Mouse (Mus musculus) left cerebral cortex, adult 18-20 months (tissue): ENCODE measurements around the gene Fam185a. TPM values are rescaled to one million over a fixed set of nuclear protein-coding genes. Genes with fewer than 3 reads are reported as not detected.

Source experiments
- DNase-seq, 2 experiments: peaks; one replicate each; pipeline ENCODE4 v3.0.0; 2021 to 2022; ENCODE audit warnings: low spot score in 2 of 2, mixed read lengths in 1 of 2
- long read RNA-seq, 2 experiments: library from polyadenylated mRNA; stranded (forward); transcript quantifications; one replicate each; pipeline ENCODE4 v2.0.0; 2021
- total RNA-seq, 2 experiments: library from RNA; stranded (reverse); gene quantifications; 2 replicates each; pipeline ENCODE4 v1.2.3; 2021

Fam185a gene
- total RNA-seq, result 10 to 100 TPM; 14.6 to 15.2 TPM
- long read RNA-seq, experiment 1, transcript Fam185a-201 (8 exons, 3,027 nt), result major isoform, 10 of 16 reads
- long read RNA-seq, experiment 1, partial matches to known transcripts, result 0 of 16 reads
- long read RNA-seq, experiment 1, other reads (novel, unspliced or antisense), result 6 of 16 reads
- long read RNA-seq, experiment 2, transcript Fam185a-201 (8 exons, 3,027 nt), result major isoform, 16 of 19 reads
- long read RNA-seq, experiment 2, partial matches to known transcripts, result 1 of 19 reads
- long read RNA-seq, experiment 2, other reads (novel, unspliced or antisense), result 2 of 19 reads

DNA sequence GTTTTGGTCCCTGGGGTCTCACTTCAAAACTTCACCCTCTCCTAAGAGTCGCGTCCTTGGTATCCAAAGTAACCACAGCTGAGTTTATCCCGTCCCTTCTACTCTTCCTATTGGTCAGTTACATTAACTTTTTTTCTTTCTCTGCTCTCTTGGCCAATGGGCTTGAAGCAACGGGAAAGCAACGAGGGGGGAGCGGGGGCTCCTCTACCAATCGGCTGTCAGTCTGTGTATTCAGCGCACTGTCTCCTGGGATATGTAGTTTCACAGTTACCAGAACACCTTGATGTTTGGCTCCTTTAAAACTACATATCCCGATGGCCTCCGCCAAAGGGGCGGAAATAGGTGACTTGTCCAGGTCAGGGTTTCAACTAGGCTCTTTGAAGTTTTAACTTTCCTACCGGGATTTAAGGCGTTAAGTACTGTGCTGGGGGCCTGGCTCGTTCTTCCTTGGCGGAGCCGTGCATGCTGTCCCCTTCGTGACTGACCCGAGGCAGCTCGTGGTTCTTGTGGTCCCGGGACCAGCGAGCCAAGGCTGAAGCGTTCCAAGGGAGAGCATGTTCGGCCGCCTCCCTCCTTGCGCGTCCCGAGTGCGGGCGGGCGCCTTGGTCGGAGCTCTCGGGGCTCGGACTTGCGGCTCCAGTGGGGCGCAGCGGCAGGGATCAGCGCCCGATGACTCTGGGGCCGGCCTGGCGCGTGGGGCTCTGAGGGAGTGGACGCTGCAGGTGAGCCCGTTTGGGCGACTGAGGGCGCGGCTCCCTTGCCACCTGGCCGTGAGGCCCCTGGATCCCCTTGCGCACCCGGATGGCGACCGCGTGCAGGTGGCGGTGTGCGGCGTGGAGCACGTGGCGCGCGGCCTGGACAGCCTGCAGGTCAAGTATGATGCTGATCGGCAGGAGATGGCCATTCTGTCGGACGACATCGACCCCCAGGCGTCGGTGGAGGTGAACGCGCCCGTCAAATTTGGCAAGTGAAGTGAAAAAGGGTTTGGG lies at the start of gene Fam185a, which contains the start of gene Ccdc146:
Fam185a (plus strand) TSS at position 345 of the 989 bp plus-strand sequence.
Ccdc146 (minus strand) TSS at position 64 of the 989 bp plus-strand sequence.
- peak; percentile 89 to 92 for DNase-seq

DNA sequence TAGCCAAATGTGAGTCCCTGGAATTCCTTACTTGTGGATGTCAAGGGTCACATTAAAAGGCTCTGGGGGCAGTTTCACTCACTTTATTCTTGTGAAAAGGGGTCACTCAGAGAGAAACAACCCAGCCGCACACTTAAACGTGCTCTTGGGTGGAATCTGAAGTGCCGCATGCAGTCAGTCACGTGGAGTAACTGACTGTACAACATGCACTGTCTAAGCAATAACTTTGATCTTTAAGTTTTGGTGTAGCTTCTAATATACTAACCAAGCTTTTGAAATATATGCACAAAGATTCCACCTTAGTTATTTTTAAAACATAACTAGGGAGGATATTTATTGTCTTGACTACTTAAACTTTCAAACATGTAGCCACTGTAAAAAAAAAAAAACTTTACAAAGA lies 47.8 kb upstream of the Fam185a start:
- DNase-seq, result no peak

DNA sequence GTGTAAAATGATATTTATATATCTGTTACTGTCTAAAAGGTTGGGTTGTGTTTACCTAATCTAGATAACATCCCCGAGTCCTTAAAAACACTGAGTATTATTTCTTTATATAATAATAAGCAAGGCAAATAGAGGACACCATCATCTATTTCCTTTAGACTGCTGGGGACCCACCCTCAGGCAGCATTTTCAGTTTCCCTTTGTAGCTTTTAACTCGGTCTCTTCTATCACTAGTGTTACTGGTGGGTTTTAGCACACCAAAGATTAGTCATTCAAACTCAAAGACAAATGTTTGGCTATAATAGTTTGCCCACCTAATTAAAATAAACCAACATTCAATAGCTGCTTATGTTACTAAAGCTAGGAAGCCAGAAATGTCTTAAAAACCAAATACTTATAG lies 46.4 kb upstream of the Fam185a start:
- DNase-seq, result no peak

DNA sequence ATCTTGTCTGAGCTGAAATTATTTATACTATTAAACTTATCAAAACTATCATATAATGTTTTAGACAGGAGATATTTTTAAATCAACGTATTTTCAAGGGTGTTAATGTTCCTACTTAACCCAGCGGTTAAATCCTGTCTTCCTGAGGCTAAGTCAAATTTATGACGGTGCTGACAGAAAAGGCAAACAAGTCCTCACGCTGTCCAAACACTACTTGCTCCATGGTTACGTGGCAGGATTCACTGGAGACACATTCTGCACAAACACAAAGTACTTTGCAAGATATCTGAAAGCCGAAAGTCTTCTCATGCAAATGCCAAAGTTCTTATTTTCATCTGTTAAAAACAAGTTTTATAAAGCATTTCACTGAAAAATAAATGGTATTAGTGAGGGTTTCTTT lies 42.8 kb upstream of the Fam185a start:
- DNase-seq, result no peak

DNA sequence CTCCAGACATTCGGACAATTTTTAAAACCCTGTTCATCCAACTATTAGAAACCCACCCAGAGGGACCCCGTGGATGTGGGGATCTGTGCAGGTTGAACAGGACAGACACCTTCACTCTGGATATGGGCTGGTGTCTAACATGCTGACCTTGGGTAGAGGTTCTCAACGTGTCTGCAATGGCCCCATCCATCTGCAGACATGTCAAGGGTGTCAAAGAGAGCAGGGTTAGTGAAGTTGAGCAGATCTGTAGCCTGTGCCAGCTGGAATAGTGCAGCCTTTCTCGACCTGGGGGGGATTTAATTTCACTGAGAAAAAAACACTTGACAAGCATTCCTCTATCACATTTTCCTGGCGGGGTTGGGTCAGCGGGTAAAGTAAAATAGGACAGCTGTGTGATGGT lies 42.1 kb upstream of the Fam185a start:
- no peak for DNase-seq

DNA sequence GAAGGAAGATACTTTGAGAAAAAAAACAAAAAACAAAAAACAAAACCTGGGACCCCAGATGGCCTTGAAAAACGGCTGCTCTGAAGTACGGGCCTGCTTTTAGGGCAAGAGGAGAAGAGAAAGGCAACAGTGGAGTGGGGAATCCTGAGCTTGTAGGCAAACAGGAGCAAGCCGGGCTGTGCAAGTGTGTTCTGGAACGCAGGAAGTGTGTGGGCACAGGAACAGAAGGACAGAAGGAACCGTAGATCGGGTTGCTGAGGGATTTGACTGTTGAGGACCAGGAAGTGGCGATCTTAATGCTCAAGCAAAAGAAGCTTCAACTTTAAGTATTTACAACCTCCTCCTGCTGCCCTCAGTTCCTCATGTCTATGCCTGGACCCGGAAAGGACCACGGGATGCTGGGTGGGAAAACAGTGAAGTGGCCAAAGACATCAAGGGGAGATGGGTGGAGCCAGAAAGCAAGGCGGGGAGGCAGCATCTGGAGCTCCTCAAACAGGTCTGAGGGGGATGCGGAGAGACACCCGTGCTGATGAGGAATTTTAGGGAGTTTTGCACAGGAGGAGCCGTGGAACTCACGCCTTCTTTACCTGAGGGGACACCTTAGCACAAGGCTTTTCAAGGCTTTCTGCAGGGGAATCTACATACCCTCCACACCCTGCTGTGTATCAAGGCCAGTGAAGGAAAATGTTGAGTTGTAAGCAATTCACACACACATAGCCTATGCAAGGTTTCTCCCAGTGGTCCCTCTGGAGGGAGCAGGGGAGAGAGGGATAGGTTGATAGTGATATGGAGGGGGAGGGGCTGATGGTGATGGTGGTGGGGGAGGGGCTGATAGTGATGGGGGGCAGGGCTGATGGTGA lies 41.1 kb upstream of the Fam185a start:
- peak in 1 of 2 experiments; percentile 6 for DNase-seq

DNA sequence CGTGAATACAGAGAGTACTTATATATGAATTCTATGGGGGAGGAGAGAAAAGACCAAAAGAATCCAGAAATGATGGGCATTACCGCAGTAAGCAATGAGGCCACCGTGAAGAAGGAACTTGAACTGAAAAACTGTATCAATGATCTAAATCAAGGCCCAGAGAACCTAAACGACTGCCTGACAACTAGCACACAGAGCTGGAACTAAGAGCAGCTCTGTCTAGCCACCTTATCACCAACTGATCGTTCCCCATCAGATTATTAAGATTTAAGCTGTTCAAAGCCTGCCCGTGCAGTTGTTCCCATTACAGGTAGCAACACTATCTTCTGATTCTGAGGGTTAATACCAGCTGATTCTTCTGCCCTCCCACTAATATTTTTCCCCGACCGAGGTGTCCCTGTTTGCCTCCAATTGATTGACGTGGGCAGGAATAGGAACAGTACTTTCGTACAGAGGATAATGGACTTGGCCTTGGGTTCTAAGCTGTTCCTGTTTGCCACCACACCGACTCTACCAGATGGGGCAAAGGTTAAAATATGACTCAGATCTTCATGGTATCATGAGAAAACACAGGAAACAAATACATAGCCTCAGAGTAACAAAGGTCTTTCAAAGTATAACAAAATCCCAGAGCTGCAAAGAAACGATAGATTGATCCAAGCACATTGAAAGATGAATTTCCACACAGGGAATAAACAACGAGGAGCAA lies 40.4 kb upstream of the Fam185a start:
- DNase-seq, result no peak

DNA sequence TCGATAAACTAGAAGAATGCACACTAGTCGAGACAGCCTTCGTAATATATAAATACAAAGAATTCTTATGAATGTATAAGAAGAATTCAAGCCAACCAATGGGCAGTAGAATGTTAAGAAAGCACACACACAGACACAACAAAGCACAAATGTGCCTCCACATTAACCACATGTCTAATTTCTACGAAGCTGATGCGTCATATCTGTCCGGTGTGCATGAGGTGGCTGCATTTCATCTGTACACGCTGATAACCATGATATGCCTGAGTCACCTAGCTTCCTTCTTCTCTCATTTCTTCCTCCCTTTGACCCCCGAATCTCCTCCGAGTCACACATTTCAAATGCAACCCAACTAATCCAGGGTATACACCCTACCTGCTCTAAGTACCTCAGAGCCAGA lies 39.8 kb upstream of the Fam185a start:
- DNase-seq, result no peak

DNA sequence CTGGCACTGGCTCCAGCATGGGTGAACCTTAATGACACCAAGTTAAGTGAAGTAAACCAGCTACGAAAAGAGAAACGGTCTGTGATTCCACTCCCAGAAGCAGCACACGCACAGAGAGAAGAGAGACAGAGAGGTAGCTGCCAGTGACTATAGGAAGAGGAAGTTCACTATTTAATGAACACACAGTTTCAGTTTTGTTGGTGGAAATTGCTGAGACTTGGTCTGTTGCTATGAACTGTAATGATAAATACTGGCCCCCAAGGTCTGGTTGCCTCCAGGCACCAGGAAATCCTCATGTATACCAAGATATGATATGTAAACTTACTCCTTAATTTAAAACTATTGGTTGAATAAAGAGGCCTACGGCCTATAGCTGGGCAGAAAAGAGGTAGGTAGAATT lies 38.3 kb upstream of the Fam185a start:
- DNase-seq, result no peak

DNA sequence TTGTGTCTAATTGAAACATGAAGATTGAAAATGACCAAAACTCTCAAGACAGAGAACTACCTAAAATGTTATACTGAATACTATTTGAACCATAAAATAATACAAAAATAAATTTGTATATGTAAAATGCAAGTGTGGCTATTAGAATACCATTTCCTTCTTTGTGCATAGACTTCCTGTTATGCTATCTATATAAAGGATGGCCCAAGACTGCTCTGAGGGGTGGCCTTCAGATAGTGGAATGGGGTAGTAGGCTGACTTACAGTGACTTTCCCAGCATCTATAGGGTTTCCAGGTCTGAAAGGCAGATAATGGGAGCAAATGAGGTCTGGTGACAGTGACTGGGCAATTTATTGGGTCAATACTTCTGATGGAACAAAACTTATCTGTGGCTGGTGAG lies 37.4 kb upstream of the Fam185a start:
- no peak for DNase-seq

DNA sequence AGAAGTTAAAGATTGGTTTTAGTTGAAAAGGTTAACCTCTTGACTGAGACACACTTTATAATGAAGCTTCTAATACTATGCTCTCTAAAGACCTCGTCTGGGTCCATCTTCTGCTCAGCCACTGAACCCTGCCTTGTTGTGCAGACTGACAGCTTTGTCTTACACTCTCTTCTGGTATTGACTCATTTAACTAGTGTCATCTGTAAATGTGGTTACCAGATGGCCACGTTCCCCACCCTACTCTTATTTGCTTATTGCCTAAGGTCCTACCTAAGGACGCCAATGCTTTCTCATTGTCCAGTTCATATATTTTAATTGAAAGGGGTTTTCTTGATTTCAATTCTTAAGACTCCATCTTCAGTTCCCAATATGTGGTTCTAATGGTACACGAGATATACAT lies 35.9 kb upstream of the Fam185a start:
- DNase-seq, result no peak

DNA sequence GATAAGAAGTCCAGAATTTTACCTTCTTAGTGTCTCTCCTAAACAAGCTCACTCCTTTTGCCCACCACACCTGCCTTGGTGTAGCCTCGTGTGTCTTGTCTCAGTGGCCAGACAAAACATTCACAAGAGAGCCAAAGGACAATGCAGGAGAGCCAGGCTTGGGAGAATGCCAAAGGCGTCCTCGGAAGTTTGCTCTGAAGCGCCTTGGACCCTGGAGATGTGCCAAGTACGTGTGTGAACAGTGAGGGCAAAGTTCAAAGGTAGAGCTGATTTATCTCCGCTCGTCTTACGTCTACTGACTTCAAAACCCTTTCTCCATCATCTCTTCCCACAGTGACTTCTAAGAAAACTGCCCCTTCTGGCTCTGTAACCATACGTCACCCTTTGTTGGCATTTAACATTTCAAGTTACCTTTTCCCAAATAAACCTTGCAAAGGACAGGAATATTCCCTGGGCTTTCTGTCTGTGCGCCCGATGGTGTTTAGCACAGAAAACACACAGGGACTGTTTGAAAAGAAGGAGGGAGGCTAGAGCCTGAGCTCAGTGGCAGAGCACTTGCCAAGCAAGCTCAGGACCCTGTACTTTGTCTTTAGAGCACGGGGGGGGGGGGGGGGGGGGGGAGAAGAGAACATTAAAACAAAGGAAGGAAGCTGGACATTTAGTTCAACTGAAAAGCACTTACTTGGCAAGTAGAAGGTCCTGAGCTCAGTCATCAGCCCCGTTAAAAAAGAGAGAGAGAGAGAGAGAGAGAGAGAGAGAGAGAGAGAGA lies 33.0 kb upstream of the Fam185a start:
- DNase-seq, result no peak

DNA sequence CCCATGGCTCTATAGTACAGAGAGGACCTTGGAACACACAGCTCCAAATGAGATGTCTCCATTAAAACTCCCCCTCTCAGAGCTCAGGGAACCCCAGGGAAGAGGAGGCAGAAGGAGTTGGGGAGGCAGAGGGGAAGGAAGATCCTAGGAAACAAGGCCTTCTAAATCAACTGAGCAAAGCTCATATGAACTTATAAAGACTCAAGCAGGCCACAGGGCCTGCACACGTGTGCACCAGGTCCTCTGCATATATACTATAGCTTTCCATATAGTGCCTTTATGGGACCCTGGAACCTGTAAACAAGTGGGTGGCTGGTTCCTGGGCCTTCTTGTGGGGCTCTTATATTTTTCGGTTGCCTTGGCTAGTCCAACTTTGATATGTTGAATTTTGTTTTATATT lies 30.2 kb upstream of the Fam185a start:
- DNase-seq, result no peak

DNA sequence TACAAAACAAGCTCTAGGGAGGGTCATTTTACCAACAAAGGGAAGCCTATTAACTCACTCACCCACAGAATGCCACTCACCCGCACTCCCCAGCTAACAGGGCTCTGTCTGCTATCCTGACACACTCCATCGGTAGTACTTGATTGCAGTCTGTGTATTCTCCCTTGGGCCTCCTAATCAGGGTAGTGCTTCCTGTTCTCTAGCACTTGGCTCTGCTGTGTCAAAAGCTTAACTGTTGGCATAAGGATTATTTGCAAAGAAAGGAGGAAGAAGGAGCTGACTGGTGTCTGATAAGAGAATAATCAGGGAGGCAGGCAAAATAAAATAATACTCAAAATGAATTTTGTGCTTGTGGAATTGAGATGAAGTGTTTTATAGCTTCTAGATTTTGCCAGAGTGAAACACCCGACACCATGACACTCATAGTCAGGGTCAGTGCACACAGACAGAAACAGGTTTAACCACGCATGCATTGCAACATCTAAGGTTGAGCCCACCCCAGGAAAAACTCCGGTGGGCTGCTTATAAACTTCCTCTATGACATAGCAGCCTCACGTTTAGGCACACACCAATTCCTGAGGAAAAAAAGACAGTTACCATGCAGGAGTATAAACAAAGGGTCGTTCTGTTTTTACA lies 29.4 kb upstream of the Fam185a start:
- no peak for DNase-seq

DNA sequence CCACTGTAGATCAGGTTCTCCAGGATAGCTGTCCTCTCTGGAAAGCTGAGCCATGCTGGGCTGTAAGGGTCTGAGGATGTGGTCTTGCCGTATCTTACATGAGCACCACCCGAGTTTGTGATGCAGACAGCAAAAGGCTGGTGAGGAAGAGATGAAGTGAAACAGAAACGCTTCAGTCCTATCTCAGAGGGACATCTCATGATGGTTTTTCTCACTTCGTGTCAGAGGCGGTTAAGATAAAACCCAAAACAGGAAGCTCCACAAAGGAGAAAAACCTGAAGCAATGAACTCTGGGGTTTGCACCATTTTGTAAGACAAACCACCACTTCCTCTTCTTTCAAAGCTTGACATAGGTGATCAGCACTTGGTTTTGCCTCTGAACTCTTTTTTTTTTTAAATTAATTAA lies 13.5 kb upstream of the Fam185a start:
- DNase-seq, result no peak

DNA sequence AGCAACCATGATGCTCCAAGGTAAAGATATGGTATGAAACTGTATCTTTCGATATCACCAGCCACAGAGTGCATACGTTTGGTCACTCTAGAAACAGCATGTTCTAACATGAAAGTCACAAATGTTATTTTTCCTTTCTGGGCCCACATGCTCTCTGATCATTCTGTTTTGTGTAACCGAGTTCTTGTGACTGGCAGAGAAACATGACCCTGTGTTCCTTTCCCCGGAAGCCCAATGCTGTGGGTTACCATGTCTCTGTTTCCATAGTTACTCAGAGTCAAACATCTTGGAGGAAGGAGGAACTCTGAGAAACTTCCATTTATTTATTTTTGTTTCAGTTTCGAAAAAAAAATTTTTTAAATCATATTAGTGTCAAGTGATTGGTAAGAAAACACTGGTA lies 12.7 kb upstream of the Fam185a start:
- no peak for DNase-seq

DNA sequence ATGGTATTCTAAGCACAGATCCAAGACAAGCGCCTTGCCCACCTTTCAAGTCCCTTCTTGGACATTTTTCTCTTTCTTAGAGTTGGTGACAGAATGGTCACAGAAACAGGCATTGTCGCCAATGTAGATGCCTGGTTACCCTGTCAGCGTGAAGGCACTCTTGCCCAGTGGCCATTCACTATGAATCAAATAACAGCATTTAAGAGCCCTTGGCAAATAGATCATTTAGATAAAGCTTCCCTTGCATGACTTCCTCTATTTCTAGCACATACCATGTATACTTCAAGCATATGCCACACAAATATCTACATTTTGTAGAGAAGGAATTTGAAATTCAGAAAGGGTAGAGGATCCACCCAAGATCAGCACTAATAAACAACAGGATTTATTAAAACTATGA lies 11.4 kb upstream of the Fam185a start:
- no peak for DNase-seq

DNA sequence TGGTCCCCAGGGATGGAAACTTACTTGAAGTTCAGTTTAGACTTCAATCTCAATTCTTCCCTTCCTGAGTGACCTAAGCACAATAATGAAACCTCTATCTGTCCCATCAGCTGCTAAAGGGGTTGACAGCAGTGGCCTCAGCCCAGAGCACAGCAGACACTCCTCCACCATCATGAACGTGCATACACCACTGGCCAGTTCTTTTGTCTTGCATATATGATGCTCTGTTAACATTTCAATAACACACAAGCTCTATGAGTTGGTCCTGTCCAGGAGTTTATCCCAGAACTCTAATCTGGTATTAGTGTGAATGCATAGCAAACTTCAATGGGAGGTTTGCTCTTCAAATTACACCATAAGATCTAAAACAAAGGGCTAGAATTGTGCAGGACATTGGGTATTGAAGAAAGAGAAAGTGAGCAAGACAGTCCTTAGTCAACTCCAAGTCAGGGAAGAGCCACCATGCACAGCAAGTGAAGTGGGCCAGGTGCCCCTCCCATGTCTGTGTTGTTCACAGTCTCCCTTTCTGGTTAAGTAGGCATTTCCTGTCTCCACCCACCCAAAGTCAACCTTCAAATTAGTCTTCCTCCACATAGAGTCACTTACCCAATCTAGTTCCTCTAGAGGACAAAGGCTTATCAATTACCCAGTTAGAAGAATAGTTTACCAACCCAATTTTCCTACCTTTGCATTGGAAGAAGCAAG lies 10.5 kb upstream of the Fam185a start:
- no peak for DNase-seq

DNA sequence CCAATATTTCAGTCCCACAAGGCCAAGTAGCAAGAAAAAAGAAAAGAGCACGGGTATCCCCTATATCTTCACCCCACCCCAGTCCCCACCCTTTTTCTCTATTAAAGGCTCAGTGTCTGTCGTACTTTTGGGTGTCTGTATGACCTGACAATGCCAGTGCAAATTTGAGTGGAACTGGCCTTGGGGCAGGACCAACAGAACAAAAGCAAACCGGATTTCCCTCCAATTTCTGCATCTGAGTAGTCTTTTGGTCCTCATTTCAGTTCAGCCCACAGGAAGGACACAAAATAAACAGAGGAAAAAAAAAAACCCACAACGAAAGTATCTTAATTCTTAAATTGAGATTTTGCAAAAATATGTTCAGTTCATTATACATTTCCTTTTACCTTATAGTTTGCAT lies 6.1 kb upstream of the Fam185a start:
- DNase-seq, result no peak
